Mouse (Mus musculus) CH12.LX (cell line): ENCODE measurements around the gene Pithd1. TPM values are rescaled to one million over a fixed set of nuclear protein-coding genes. Genes with fewer than 3 reads are reported as not detected.

ENCODE experiments used
- DNase-seq: peaks from one replicate; pipeline ENCODE4 v3.0.0-alpha.2; 2013; ENCODE audit errors: extremely low read depth
- H3K27ac ChIP-seq: 2 replicates; pipeline ENCODE4 v1.5.1; 2012; ENCODE audit warnings: low read depth, mild to moderate bottlenecking, control low read depth, moderate library complexity; ENCODE audit not compliant: insufficient read depth
- H3K27me3 ChIP-seq: replicated peaks from 2 replicates; pipeline ENCODE3; 2012; ENCODE audit warnings: inconsistent platforms
- H3K36me3 ChIP-seq, 2 experiments: replicated peaks in 1 of 2; 2 replicates each; pipeline versions ENCODE3 to v1.6.1; 2012; ENCODE audit warnings: inconsistent platforms in 1 of 2, low read length in 1 of 2, mild to moderate bottlenecking in 1 of 2, mixed read lengths in 1 of 2, moderate library complexity in 1 of 2; ENCODE audit not compliant: control insufficient read depth in 1 of 2, insufficient read depth in 1 of 2
- H3K4me1 ChIP-seq, 2 experiments: 2 replicates each; pipeline ENCODE4 v1.6.1; 2012; ENCODE audit warnings: inconsistent platforms in 1 of 2, moderate library complexity in 1 of 2; ENCODE audit not compliant: insufficient read depth in 2 of 2, control insufficient read depth in 1 of 2
- H3K4me2 ChIP-seq: 2 replicates; pipeline ENCODE4 v1.6.1; 2012; ENCODE audit warnings: low read depth, mild to moderate bottlenecking, control low read depth; ENCODE audit not compliant: poor library complexity, insufficient read depth, severe bottlenecking
- H3K4me3 ChIP-seq, 3 experiments: fragments of 150-350 bp in 1 of 3; sonication (generic) in 1 of 3; replicated peaks in 1 of 3; 2 replicates each; pipeline versions ENCODE3 to v1.5.1; 2011 to 2012; ENCODE audit warnings: low read depth in 2 of 3, low read length in 2 of 3, mild to moderate bottlenecking in 2 of 3, moderate library complexity in 2 of 3, control low read depth in 1 of 3, improper control_type of control experiment in 1 of 3, inconsistent platforms in 1 of 3, mixed read lengths in 1 of 3; ENCODE audit not compliant: poor library complexity in 1 of 3
- H3K79me2 ChIP-seq: replicated peaks from 2 replicates; pipeline ENCODE4 v1.6.1; 2012; ENCODE audit warnings: mild to moderate bottlenecking, moderate library complexity; ENCODE audit not compliant: control insufficient read depth, poor library complexity, insufficient read depth, severe bottlenecking; ENCODE audit errors: extremely low read depth
- H3K9ac ChIP-seq: 2 replicates; pipeline ENCODE4 v1.6.1; 2012; ENCODE audit warnings: low read depth, mild to moderate bottlenecking, control low read depth, moderate library complexity; ENCODE audit not compliant: insufficient read depth
- H3K9me3 ChIP-seq: replicated peaks from 2 replicates; pipeline ENCODE3; 2012; ENCODE audit warnings: low read length, inconsistent platforms, mixed read lengths
- CHD2 ChIP-seq: IDR thresholded peaks from 2 replicates; pipeline ENCODE4 v1.6.1; 2011; ENCODE audit warnings: low read length, improper control_type of control experiment
- CTCF ChIP-seq, 2 experiments: IDR thresholded peaks in 1 of 2; conservative IDR thresholded peaks in 1 of 2; 2 replicates each; pipeline ENCODE4 v1.5.1; 2011 to 2012; ENCODE audit warnings: low read depth in 2 of 2, low read length in 2 of 2, improper control_type of control experiment in 1 of 2, inconsistent platforms in 1 of 2, mild to moderate bottlenecking in 1 of 2, moderate library complexity in 1 of 2
- E2F4 ChIP-seq: IDR thresholded peaks from 2 replicates; pipeline ENCODE4 v1.6.1; 2011; ENCODE audit warnings: low read depth, low read length, improper control_type of control experiment; ENCODE audit not compliant: insufficient replicate concordance
- ELF1 ChIP-seq: IDR thresholded peaks from 2 replicates; pipeline ENCODE4 v1.6.1; 2014; ENCODE audit warnings: low read depth, mild to moderate bottlenecking, inconsistent platforms, low read length, improper control_type of control experiment
- EP300 ChIP-seq: IDR thresholded peaks from 2 replicates; pipeline ENCODE4 v1.6.1; 2011; ENCODE audit warnings: low read length, improper control_type of control experiment
- ETS1 ChIP-seq: conservative IDR thresholded peaks from 2 replicates; pipeline ENCODE4 v1.6.1; 2012; ENCODE audit warnings: low read depth, mild to moderate bottlenecking, inconsistent platforms, low read length, improper control_type of control experiment, moderate library complexity
- GABPA ChIP-seq: IDR thresholded peaks from 2 replicates; pipeline ENCODE4 v1.6.1; 2012; ENCODE audit warnings: low read depth, low read length, improper control_type of control experiment, inconsistent platforms; ENCODE audit not compliant: insufficient replicate concordance
- HCFC1 ChIP-seq: IDR thresholded peaks from 2 replicates; pipeline ENCODE4 v1.6.1; 2012; ENCODE audit warnings: low read depth, mild to moderate bottlenecking, inconsistent platforms, low read length, improper control_type of control experiment
- IRF4 ChIP-seq: IDR thresholded peaks from 2 replicates; pipeline ENCODE4 v1.6.1; 2014; ENCODE audit warnings: low read depth, mild to moderate bottlenecking, inconsistent platforms, low read length, improper control_type of control experiment
- JUN ChIP-seq: IDR thresholded peaks from 2 replicates; pipeline ENCODE4 v1.6.1; 2011; ENCODE audit warnings: low read depth, mild to moderate bottlenecking, low read length, improper control_type of control experiment, moderate library complexity; ENCODE audit not compliant: insufficient read depth
- JUND ChIP-seq: conservative IDR thresholded peaks from 2 replicates; pipeline ENCODE4 v1.6.1; 2011; ENCODE audit warnings: low read depth, low read length, improper control_type of control experiment
- KAT2A ChIP-seq: IDR thresholded peaks from 2 replicates; pipeline ENCODE4 v1.6.1; 2012; ENCODE audit warnings: low read length, improper control_type of control experiment, inconsistent platforms; ENCODE audit not compliant: insufficient replicate concordance
- MAFK ChIP-seq: IDR thresholded peaks from 2 replicates; pipeline ENCODE4 v1.6.1; 2011; ENCODE audit warnings: low read length, improper control_type of control experiment; ENCODE audit not compliant: insufficient replicate concordance
- MAX ChIP-seq: IDR thresholded peaks from 2 replicates; pipeline ENCODE4 v1.6.1; 2011; ENCODE audit warnings: low read length, improper control_type of control experiment
- MEF2A ChIP-seq: IDR thresholded peaks from 2 replicates; pipeline ENCODE4 v1.6.1; 2014; ENCODE audit warnings: low read depth, mild to moderate bottlenecking, inconsistent platforms, low read length, improper control_type of control experiment, borderline replicate concordance
- MXI1 ChIP-seq: IDR thresholded peaks from 2 replicates; pipeline ENCODE4 v1.6.1; 2011; ENCODE audit warnings: mild to moderate bottlenecking, low read depth, low read length, improper control_type of control experiment
- MYC ChIP-seq: IDR thresholded peaks from 2 replicates; pipeline ENCODE4 v1.6.1; 2011; ENCODE audit warnings: low read depth, mild to moderate bottlenecking, improper control_type of control experiment, low read length
- NELFE ChIP-seq: IDR thresholded peaks from 2 replicates; pipeline ENCODE4 v1.6.1; 2011; ENCODE audit warnings: low read depth, low read length, improper control_type of control experiment
- NRF1 ChIP-seq: IDR thresholded peaks from 2 replicates; pipeline ENCODE4 v1.6.1; 2014; ENCODE audit warnings: low read depth, mild to moderate bottlenecking, inconsistent platforms, low read length, improper control_type of control experiment, moderate library complexity
- PAX5 ChIP-seq: IDR thresholded peaks from 2 replicates; pipeline ENCODE4 v1.6.1; 2012; ENCODE audit warnings: low read length, inconsistent platforms, mixed read lengths
- POLR2A ChIP-seq: IDR thresholded peaks from 2 replicates; pipeline ENCODE4 v1.6.1; 2011; ENCODE audit warnings: low read depth, mild to moderate bottlenecking, improper control_type of control experiment, low read length
- RAD21 ChIP-seq: IDR thresholded peaks from 2 replicates; pipeline ENCODE4 v1.6.1; 2011; ENCODE audit warnings: low read depth, mild to moderate bottlenecking, low read length, improper control_type of control experiment, moderate library complexity
- RCOR1 ChIP-seq: conservative IDR thresholded peaks from 2 replicates; pipeline ENCODE4 v1.6.1; 2012; ENCODE audit warnings: low read depth, mild to moderate bottlenecking, inconsistent platforms, low read length, improper control_type of control experiment
- SMC3 ChIP-seq: IDR thresholded peaks from 2 replicates; pipeline ENCODE4 v1.6.1; 2011; ENCODE audit warnings: low read depth, low read length, improper control_type of control experiment
- TBP ChIP-seq: conservative IDR thresholded peaks from 2 replicates; pipeline ENCODE4 v1.6.1; 2011; ENCODE audit warnings: low read depth, low read length, improper control_type of control experiment
- TCF12 ChIP-seq: IDR thresholded peaks from 2 replicates; pipeline ENCODE4 v1.6.1; 2014; ENCODE audit warnings: low read depth, mild to moderate bottlenecking, inconsistent platforms, low read length, improper control_type of control experiment
- UBTF ChIP-seq: IDR thresholded peaks from 2 replicates; pipeline ENCODE4 v1.6.1; 2012; ENCODE audit warnings: low read depth, mild to moderate bottlenecking, inconsistent platforms, low read length, improper control_type of control experiment, moderate library complexity
- USF1 ChIP-seq: IDR thresholded peaks from 2 replicates; pipeline ENCODE4 v1.6.1; 2014; ENCODE audit warnings: low read depth, mild to moderate bottlenecking, inconsistent platforms, low read length, improper control_type of control experiment
- USF2 ChIP-seq: conservative IDR thresholded peaks from 2 replicates; pipeline ENCODE4 v1.6.1; 2011; ENCODE audit warnings: low read depth, low read length, improper control_type of control experiment
- ZC3H11A ChIP-seq: IDR thresholded peaks from 2 replicates; pipeline ENCODE4 v1.6.1; 2012; ENCODE audit warnings: low read depth, mild to moderate bottlenecking, inconsistent platforms, low read length, improper control_type of control experiment
- ZKSCAN1 ChIP-seq: IDR thresholded peaks from 2 replicates; pipeline ENCODE4 v1.6.1; 2012; ENCODE audit warnings: low read depth, inconsistent platforms, low read length, improper control_type of control experiment, borderline replicate concordance
- ZNF384 ChIP-seq: IDR thresholded peaks from 2 replicates; pipeline ENCODE4 v1.6.1; 2012; ENCODE audit warnings: low read depth, low read length, improper control_type of control experiment, inconsistent platforms
- dilution Hi-C: fragments of 300-500 bp; cut with MboI; formaldehyde crosslinking; loops from 2 replicates; pipeline ENCODE4 v1.14.3; 2020; ENCODE audit warnings: low sequenced_read_pairs; ENCODE audit not compliant: extremely low pct_unique_long_range_greater_than_20kb, extremely low pct_ligation_motif_present
- in situ Hi-C: fragments of 300-500 bp; cut with MboI; formaldehyde crosslinking; loops from 3 replicates; pipeline ENCODE4 v1.14.3; 2019; ENCODE audit warnings: low sequenced_read_pairs, low pct_ligation_motif_present, low pct_unique_long_range_greater_than_20kb, mixed read lengths
- polyA plus RNA-seq: library from polyadenylated mRNA; unstranded; fragments of >175 nt; gene quantifications from 2 replicates; pipeline ENCODE4 v1.2.1, GENCODE M21; 2012; ENCODE audit warnings: low read depth; ENCODE audit not compliant: insufficient read length
- total RNA-seq, 2 experiments: library from RNA; depleted of rRNA; stranded (reverse); fragments of 300-350 nt in 1 of 2; fragments of >200 nt in 1 of 2; gene quantifications; 2 replicates each; pipeline ENCODE4 v1.2.3; 2012 to 2014

The Pithd1 gene
- total and polyA plus RNA-seq, 3 experiments: 53.2 to 87.5 (median 53.2) TPM

DNA sequence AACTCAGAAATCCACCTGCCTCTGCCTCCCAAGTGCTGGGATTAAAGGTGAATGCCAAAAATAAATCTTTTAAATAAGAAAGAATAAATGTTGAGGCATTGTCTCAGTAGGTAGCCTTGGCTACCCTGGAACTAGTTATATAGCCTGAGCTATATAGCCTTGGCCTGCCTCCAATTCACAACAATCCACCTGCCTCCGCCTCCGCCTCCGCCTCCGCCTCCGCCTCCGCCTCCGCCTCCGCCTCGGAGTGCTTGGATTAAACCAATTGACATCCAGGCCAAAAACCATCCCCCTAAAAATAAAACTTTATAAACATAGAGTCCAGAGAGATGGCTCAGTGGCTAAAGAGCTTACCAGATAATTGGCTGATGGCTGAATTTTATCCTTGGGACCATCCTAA lies 35.9 kb upstream of the Pithd1 start:
- Histone ChIP-seq H3K9me3 (peaks cover 3% of the 10 kb centered on the region), H3K36me3 (peaks cover 5 to 17% of the 10 kb centered on the region in 2 experiments), H3K9ac (no peak overlapping the region), H3K4me3 (no peak overlapping the region), H3K4me2 (no peak overlapping the region), H3K27ac (no peak overlapping the region), H3K4me1 (peaks cover 15 to 39% of the 10 kb centered on the region in 2 experiments), H3K79me2 (peaks cover 35% of the 10 kb centered on the region), H3K27me3 (no peaks in the 10 kb centered on the region)
- DNase-seq: no peak
- in situ Hi-C loops (no loop called here), dilution Hi-C loops (no loop called here)
- TF ChIP-seq PAX5 (no peak), UBTF (no peak), RCOR1 (no peak), USF2 (no peak), JUN (no peak), ZC3H11A (no peak), MAX (no peak), MAFK (no peak), RAD21 (no peak), TBP (no peak), NELFE (no peak), CHD2 (no peak), MYC (no peak), GABPA (no peak), SMC3 (no peak), HCFC1 (no peak)

DNA sequence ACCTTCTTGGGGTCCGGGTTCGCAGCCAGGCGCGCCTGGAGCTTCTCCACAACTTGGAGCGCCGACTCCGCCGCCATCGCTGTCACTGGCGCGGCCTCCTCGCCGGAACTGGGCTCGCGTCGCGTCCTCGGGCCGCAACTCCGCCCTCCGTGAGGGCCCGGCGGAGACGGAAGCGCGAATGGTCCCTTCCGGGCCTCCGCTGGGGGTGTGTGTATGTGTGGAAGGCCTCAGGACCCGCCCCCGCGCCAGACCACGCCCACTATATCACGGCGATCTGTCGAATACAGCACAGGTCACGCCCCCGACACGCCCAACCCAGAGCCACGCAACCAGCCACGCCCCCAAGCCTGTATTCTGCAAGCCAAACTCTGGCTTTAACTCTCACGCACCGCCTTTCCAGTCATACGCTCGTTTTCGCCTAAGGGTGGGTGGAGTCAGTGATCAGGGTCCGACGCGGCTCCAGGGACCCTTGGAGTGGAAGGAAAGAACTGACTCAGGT lies 34.5 kb upstream of the Pithd1 start, which contains the start of gene Eloa:
TSS of gene Eloa (minus strand) at position 215 of the 499 bp plus-strand sequence.
- peak within 1 kb of the TSS; percentile 97 for H3K9ac ChIP-seq
- peak within 1 kb of the TSS; percentile 88 to 97 (median 94) for H3K4me3 ChIP-seq
- H3K4me1 ChIP-seq: peaks cover 2 to 31% of the 10 kb centered on the region in 2 experiments
- DNase-seq: peak; percentile 99
- no peaks in the 10 kb centered on the region for H3K27me3 ChIP-seq
- dilution Hi-C loops (no loop called here), in situ Hi-C loops (no loop called here)
- H3K27ac ChIP-seq: peak within 1 kb of the TSS; percentile 39
- peaks cover 3% of the 10 kb centered on the region for H3K9me3 ChIP-seq
- peaks cover 48% of the 10 kb centered on the region for H3K79me2 ChIP-seq
- H3K4me2 ChIP-seq: peak within 1 kb of the TSS; percentile 76
- peaks cover 5 to 22% of the 10 kb centered on the region in 2 experiments for H3K36me3 ChIP-seq
- TF ChIP-seq SMC3: no peak
- TF ChIP-seq MEF2A: no peak
- peak; percentile 55 for TF ChIP-seq NRF1
- TF ChIP-seq TCF12: peak; percentile 87
- TF ChIP-seq TBP: peak; percentile 75
- no peak; the same call in 1 of the 2 replicates for TF ChIP-seq ETS1
- no peak; the same call in 1 of the 2 replicates for TF ChIP-seq RAD21
- no peak for TF ChIP-seq PAX5
- no peak for TF ChIP-seq E2F4
- TF ChIP-seq UBTF: no peak; the same call in 1 of the 2 replicates
- no peak for TF ChIP-seq GABPA
- TF ChIP-seq ZKSCAN1: no peak
- TF ChIP-seq MXI1: peak; percentile 28; the same call in 1 of the 2 replicates
- no peak for TF ChIP-seq CTCF (conservative IDR thresholded peaks at IDR 0.05 in 1 of 2, IDR thresholded peaks at IDR 0.05 in 1 of 2; ENCODE audit: low read depth in 2 of 2, low read length in 2 of 2)
- peak; percentile 78 for TF ChIP-seq POLR2A
- TF ChIP-seq USF1: no peak
- no peak; the same call in 1 of the 2 replicates for TF ChIP-seq IRF4
- TF ChIP-seq RCOR1: no peak
- peak; percentile 90 for TF ChIP-seq ELF1
- peak; percentile 60; the same call in 1 of the 2 replicates for TF ChIP-seq KAT2A
- no peak for TF ChIP-seq MAX
- no peak for TF ChIP-seq JUND
- no peak for TF ChIP-seq EP300
- TF ChIP-seq CHD2: no peak
- TF ChIP-seq JUN: no peak
- no peak for TF ChIP-seq ZNF384
